Mouse (Mus musculus) intestine, embryonic 14.5 days (tissue): ENCODE measurements at regions not wholly inside any gene's neighbourhood (a gene's known extent, or its start where the extent isn't known, plus 50 kb on each side); places are given as distances from the start of the nearest gene placed in this dataset.
"Not testable (repeated sequence)": the region's sequence is repeated elsewhere in the genome, so short reads cannot be mapped to it uniquely, and the experiment has no call there.

Experiments used
- ATAC-seq: fragments of 200-750 bp; cut with Nextera tagmentation; replicated peaks from 2 replicates; pipeline ENCODE4 v1.8.0; 2017; ENCODE audit warnings: low read depth, moderate number of reproducible peaks, moderate TSS enrichment, moderate library complexity; ENCODE audit not compliant: low FRiP score, low TSS enrichment
- DNase-seq: peaks from one replicate; pipeline ENCODE4 v3.0.0-alpha.2; 2018; ENCODE audit warnings: low spot score
- H3K27ac ChIP-seq: fragments of 300-500 bp; sonication (generic); 2 replicates; pipeline ENCODE4 v1.5.1; 2014; ENCODE audit warnings: low read depth, mild to moderate bottlenecking, control low read depth
- H3K27me3 ChIP-seq: fragments of 300-500 bp; sonication (generic); replicated peaks from 2 replicates; pipeline ENCODE4 v1.6.1; 2014; ENCODE audit warnings: low read length, control low read depth; ENCODE audit not compliant: control insufficient read depth, insufficient read depth
- H3K36me3 ChIP-seq: fragments of 300-500 bp; sonication (generic); 2 replicates; pipeline ENCODE4 v1.6.1; 2014; ENCODE audit warnings: low read length, control low read depth; ENCODE audit not compliant: control insufficient read depth, insufficient read depth
- H3K4me1 ChIP-seq: fragments of 300-500 bp; sonication (generic); replicated peaks from 2 replicates; pipeline ENCODE4 v1.6.1; 2014; ENCODE audit warnings: low read length, control low read depth, mixed read lengths; ENCODE audit not compliant: control insufficient read depth, insufficient read depth
- H3K4me2 ChIP-seq: fragments of 300-500 bp; sonication (generic); 2 replicates; pipeline ENCODE4 v1.6.1; 2014; ENCODE audit warnings: low read length
- H3K4me3 ChIP-seq: fragments of 300-500 bp; sonication (generic); 2 replicates; pipeline ENCODE4 v1.5.1; 2014; ENCODE audit warnings: low read depth, low read length, control low read depth, mixed read lengths
- H3K9ac ChIP-seq: fragments of 300-500 bp; sonication (generic); 2 replicates; pipeline ENCODE4 v1.6.1; 2014; ENCODE audit warnings: mild to moderate bottlenecking, low read length
- H3K9me3 ChIP-seq: fragments of 300-500 bp; sonication (generic); 2 replicates; pipeline ENCODE4 v1.6.1; 2016; ENCODE audit warnings: low read length, control low read depth; ENCODE audit not compliant: control insufficient read depth
- WGBS: fragments of 180-500 bp; shearing (Covaris S2); extraction: QIAGEN DNeasy Blood & Tissue Kit; methylation state at CpG from one replicate; pipeline ENCODE4 v1.1.7; 2014; 5-methylcytosine and 5-hydroxymethylcytosine counted together

- DNase-seq, result no peak
- Histone ChIP-seq H3K4me1 (no peaks in the 10 kb centered on the region), H3K27ac (no peak overlapping the region), H3K36me3 (no peaks in the 10 kb centered on the region), H3K27me3 (no peaks in the 10 kb centered on the region), H3K9me3 (no peaks in the 10 kb centered on the region), H3K4me2 (no peak overlapping the region), H3K9ac (no peak overlapping the region), H3K4me3 (no peak overlapping the region)
- 87% methylated on average over 3 of the region's 3 CpGs for WGBS
- ATAC-seq, result no peak
Observed at GRCm38 (mm10) chr5:59831836-59832235, 1976.8 kb upstream of the G6pd2 start.

- 77% methylated on average over 1 of the region's 1 CpGs for WGBS
Observed at GRCm38 (mm10) chr5:59845745-59846144, 1962.9 kb upstream of the G6pd2 start.

GRCm38 (mm10) chr5:59847643-59848042 lies 1961.0 kb upstream of the G6pd2 start:
- WGBS, result 70% methylated on average over 1 of the region's 1 CpGs
- H3K4me1 ChIP-seq, result no peaks in the 10 kb centered on the region
- no peaks in the 10 kb centered on the region for H3K9me3 ChIP-seq
- no peaks in the 10 kb centered on the region for H3K36me3 ChIP-seq
- H3K27ac ChIP-seq, result no peak overlapping the region
- no peak overlapping the region for H3K9ac ChIP-seq
- no peak overlapping the region for H3K4me2 ChIP-seq
- no peak overlapping the region for H3K4me3 ChIP-seq
- ATAC-seq, result no peak
- DNase-seq, result no peak
- no peaks in the 10 kb centered on the region for H3K27me3 ChIP-seq

More at GRCm38 (mm10) chr5:59845745-59846144, 1962.9 kb upstream of the G6pd2 start:
- Histone ChIP-seq H3K9ac (no peak overlapping the region), H3K27ac (no peak overlapping the region), H3K4me2 (no peak overlapping the region), H3K4me1 (no peaks in the 10 kb centered on the region), H3K9me3 (no peaks in the 10 kb centered on the region), H3K27me3 (no peaks in the 10 kb centered on the region), H3K4me3 (no peak overlapping the region), H3K36me3 (no peaks in the 10 kb centered on the region)
- no peak for DNase-seq
- no peak for ATAC-seq

DNA sequence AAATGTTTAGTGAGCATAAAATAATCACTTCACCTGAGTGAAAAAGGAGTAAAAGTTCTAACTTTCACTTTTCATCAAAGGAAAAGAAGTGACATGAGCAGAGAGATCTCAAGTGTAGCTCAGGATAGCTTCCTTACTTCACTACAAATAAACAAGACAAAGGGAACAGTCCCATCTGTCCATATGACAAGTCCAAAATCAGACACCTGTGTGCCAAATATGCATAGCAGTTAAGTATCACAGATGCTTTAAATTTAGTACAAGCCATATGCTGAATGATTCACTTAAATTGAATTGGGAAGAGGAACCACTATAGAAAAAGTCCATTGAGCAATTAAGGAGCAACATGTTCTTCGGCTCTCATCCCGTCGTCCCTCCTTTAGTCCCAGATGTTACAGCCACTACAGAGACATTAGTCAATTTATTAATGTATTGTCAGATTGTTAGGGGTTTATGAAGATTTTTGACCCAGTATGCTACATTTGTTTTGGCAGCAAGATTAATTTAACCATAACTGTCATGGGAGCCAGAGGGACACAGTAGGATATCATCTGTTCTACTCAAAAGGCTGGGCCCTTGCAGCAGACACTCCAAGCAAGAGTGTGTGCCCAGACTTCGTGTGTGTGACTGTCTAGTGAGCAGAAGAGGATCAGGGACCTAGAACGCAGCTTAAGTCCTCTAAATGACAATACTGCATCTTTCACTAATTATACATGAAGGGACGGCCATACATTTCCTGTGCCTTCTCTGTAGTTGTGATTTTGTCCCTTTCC lies 1914.5 kb upstream of the G6pd2 start:
- no peaks in the 10 kb centered on the region for H3K36me3 ChIP-seq
- H3K27me3 ChIP-seq, result no peaks in the 10 kb centered on the region
- H3K4me3 ChIP-seq, result no peak overlapping the region
- 80% methylated on average over 6 of the region's 6 CpGs for WGBS
- no peak overlapping the region for H3K4me2 ChIP-seq
- H3K9me3 ChIP-seq, result no peaks in the 10 kb centered on the region
- no peak overlapping the region for H3K27ac ChIP-seq
- ATAC-seq (no peak), DNase-seq (no peak)
- H3K9ac ChIP-seq, result no peak overlapping the region
- H3K4me1 ChIP-seq, result no peaks in the 10 kb centered on the region

DNA sequence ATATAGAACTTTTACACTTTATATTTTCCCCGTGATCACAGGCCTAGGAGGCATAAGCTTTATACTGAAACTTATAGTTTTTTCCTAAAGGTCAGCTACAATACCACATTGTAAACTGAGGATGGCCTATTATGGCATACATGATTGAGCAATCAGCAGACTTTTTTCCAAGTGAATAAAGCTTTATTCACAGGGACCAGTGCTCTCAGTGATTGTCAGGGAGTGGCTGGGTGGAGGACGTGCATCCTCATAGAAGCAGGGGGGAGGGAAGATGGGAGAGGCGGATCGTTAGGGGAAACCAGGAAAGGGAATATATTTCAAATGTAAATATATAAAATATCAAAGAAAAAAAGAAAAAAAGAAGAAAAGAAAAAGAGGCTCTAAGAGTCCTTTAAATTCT lies 1886.7 kb upstream of the G6pd2 start:
- ATAC-seq, result no peak
- Histone ChIP-seq H3K36me3 (no peaks in the 10 kb centered on the region), H3K4me1 (no peaks in the 10 kb centered on the region), H3K9me3 (no peaks in the 10 kb centered on the region), H3K9ac (no peak overlapping the region), H3K27me3 (no peaks in the 10 kb centered on the region), H3K4me3 (no peak overlapping the region), H3K4me2 (no peak overlapping the region), H3K27ac (no peak overlapping the region)
- no peak for DNase-seq
- 72% methylated on average over 4 of the region's 4 CpGs for WGBS

GRCm38 (mm10) chr5:59940861-59941260 lies 1867.8 kb upstream of the G6pd2 start:
- H3K4me3 ChIP-seq, result no peak overlapping the region
- no peaks in the 10 kb centered on the region for H3K9me3 ChIP-seq
- H3K4me1 ChIP-seq, result no peaks in the 10 kb centered on the region
- WGBS, result 89% methylated on average over 1 of the region's 1 CpGs
- no peak overlapping the region for H3K4me2 ChIP-seq
- no peak overlapping the region for H3K9ac ChIP-seq
- no peaks in the 10 kb centered on the region for H3K36me3 ChIP-seq
- DNase-seq, result no peak
- H3K27me3 ChIP-seq, result no peaks in the 10 kb centered on the region
- no peak overlapping the region for H3K27ac ChIP-seq
- ATAC-seq, result no peak

DNA sequence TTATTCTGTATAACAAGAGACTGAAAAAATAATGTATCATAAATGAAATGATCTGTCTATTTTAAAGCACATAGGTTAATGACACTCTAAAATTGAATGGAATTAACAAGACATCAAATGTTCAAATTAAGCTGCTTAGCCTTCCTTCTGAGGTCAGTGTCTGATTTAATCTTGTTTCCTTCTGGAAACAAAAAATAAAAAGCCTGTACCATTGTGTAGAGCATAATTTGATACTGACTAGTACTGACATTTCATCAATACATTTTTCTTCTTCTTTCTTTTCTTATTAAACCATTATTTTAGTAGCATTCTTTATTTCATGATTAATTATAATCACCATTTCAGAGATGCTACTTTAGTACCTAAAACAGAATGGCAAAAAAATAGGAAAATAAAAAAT lies 1862.9 kb upstream of the G6pd2 start:
- no peak for DNase-seq
- ATAC-seq, result no peak
- no peak overlapping the region for H3K27ac ChIP-seq
- H3K4me3 ChIP-seq, result no peak overlapping the region
- no peaks in the 10 kb centered on the region for H3K4me1 ChIP-seq
- H3K9me3 ChIP-seq, result no peaks in the 10 kb centered on the region
- H3K36me3 ChIP-seq, result no peaks in the 10 kb centered on the region
- no peak overlapping the region for H3K9ac ChIP-seq
- H3K27me3 ChIP-seq, result no peaks in the 10 kb centered on the region
- H3K4me2 ChIP-seq, result no peak overlapping the region

DNA sequence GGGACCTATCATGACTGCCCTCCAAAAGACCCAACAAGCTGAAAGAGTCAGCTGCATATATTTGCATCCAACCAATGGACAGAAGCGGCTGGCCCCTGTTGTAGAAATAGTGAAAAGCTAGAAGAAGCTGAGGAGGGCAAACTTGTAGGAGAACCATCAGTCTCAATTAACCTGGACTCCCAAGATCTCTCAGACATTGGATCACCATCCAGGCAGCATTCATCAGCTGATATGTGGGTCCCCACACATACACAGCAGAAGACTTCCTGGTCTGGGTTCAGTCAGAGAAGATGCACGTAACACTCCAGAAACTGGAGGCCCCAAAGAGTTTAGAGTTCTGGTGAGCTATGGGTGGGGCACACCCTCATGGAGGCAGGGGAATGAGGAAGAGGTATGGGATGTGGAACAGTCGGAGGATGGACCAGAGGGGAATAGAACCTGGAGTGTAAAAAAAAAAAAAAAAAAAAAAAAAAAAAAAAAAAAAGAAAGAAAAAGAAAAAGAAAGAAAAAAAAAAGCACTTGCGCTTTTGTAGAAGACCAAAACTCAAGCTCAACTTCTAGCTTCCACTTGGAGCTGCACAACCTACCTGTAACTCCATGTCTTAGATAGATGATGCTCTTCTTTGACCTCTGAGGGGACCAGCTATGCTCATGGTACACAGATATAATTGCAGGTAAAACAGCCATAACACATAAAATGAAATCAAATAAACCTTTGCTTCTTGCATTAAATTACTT lies 1860.6 kb upstream of the G6pd2 start:
- Histone ChIP-seq H3K36me3 (no peaks in the 10 kb centered on the region), H3K27ac (no peak overlapping the region), H3K4me1 (no peaks in the 10 kb centered on the region), H3K4me2 (no peak overlapping the region), H3K4me3 (no peak overlapping the region), H3K9ac (no peak overlapping the region), H3K9me3 (no peaks in the 10 kb centered on the region), H3K27me3 (no peaks in the 10 kb centered on the region)
- DNase-seq, result no peak
- ATAC-seq, result no peak
- 86% methylated on average over 4 of the region's 4 CpGs for WGBS

- not testable (repeated sequence) for H3K4me3 ChIP-seq, H3K27ac ChIP-seq, H3K4me2 ChIP-seq, H3K4me1 ChIP-seq, H3K36me3 ChIP-seq, H3K9ac ChIP-seq, H3K27me3 ChIP-seq, H3K9me3 ChIP-seq, DNase-seq, ATAC-seq
- 96% methylated on average over 4 of the region's 7 CpGs for WGBS
Observed at GRCm38 (mm10) chr5:59956240-59956639, 1852.4 kb upstream of the G6pd2 start.
